Mouse (Mus musculus): Measurements from ENCODE around the gene Fblim1. TPM values are rescaled to one million over a fixed set of nuclear protein-coding genes. Genes with fewer than 3 reads are reported as not detected.
A peak's percentile ranks its signal among the peaks of the same experiment; 100 is the strongest.

The Fblim1 gene
- polyA plus RNA-seq, 1 experiment from 2014 or later, result 55.3 TPM

DNA sequence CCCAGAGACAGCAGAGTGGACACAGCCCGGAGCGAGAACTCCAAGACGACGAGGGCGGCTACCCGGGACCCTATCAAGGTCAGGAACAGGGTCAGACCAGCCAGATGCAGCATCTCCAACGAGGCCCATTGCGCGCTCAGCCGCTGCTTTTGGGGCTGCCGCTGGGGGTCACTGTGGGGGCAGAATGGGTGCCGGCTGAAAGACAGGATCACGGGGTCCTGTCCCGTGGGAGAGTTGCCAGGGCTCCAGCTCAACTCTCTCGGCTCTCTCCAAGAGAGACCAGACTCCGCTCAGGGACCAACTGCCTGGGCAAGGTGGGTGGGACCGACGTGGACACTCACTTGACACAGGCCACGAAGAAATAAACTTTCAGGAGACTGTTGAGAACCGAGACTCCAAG is 11.4 kb upstream of the Fblim1 start:
- H3K4me2 ChIP-seq, result peak overlapping the region; percentile 83

DNA sequence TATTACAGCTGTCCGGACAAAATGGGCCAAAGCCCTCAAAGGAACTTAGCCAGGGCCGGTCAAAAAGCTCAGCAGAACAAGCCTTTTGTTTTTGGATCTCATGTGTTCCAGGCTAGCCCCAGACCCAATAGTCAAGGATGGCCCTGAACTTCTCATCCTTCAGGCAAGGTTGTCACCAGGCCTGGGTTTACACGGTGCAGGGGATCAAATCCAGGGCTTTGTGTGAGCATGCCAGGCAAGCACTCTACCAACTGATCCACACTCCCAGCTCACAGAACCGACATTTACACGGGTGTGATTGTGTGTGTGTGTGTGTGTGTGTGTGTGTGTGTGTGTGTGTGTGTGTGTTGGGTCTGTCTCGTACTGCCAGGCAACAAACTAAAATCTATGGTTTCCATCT is 10.9 kb upstream of the Fblim1 start:
- Histone ChIP-seq H3K4me1 (peaks cover 17% of the 10 kb centered on the region), H3K4me3 (no peak overlapping the region), H3K9me3 (no peaks in the 10 kb centered on the region), H3K27me3 (replicated peaks) (peaks cover 3% of the 10 kb centered on the region; the same call in 1 of the 2 replicates), H3K9ac (no peak overlapping the region), H3K4me2 (no peak overlapping the region), H3K27ac (replicated peaks) (no peak overlapping the region), H3K36me3 (no peaks in the 10 kb centered on the region)
- 77% methylated on average over 6 of the region's 6 CpGs for WGBS
- no peak for ATAC-seq (ENCODE audit: extremely low read depth, insufficient number of reproducible peaks, low FRiP score, low TSS enrichment)

More for the DNA sequence above, 11.4 kb upstream of the Fblim1 start:
- H3K9ac ChIP-seq, result peak overlapping the region; percentile 76
- no peak overlapping the region for H3K27ac ChIP-seq (replicated peaks)
- 3% methylated on average over 20 of the region's 20 CpGs for WGBS
- H3K27me3 ChIP-seq (replicated peaks), result peaks cover 3% of the 10 kb centered on the region; the same call in 1 of the 2 replicates
- H3K9me3 ChIP-seq, result no peaks in the 10 kb centered on the region
- peak; percentile 17; the same call in 1 of the 2 replicates for ATAC-seq (ENCODE audit: extremely low read depth, insufficient number of reproducible peaks, low FRiP score, low TSS enrichment)
- peaks cover 17% of the 10 kb centered on the region for H3K4me1 ChIP-seq
- H3K36me3 ChIP-seq, result no peaks in the 10 kb centered on the region
- peak overlapping the region; percentile 45 for H3K4me3 ChIP-seq

- Histone ChIP-seq H3K9me3 (no peaks in the 10 kb centered on the region), H3K4me3 (no peak overlapping the region), H3K27me3 (replicated peaks) (peaks cover 3% of the 10 kb centered on the region; the same call in 1 of the 2 replicates), H3K4me2 (no peak overlapping the region), H3K9ac (no peak overlapping the region), H3K4me1 (peaks cover 17% of the 10 kb centered on the region), H3K36me3 (no peaks in the 10 kb centered on the region), H3K27ac (replicated peaks) (no peak overlapping the region)
- 70% methylated on average over 14 of the region's 14 CpGs for WGBS
- no peak for ATAC-seq (ENCODE audit: extremely low read depth, insufficient number of reproducible peaks, low FRiP score, low TSS enrichment)
Measured at GRCm38 (mm10) chr4:141614946-141615345, 9.1 kb upstream of the Fblim1 start.

DNA sequence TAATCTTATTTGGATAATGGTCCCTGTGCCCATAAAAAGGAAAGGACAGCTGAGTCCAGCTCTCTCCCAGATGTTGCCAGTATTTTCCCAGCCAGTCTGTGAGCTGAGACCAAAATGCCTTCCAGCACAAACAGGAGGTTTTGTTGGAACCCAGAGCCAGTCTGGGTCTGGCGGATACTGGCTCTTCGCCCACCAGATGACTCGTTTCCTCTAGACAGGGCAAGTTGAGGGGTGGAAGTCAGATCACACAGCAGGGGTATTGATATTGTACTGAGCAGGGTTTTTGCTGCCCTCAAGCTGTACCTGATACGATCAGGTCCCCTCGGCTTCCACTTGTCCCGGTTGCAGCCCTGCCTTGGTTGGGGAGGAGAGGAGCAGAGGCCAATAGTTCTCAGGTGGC is 3.6 kb upstream of the Fblim1 start:
- Histone ChIP-seq H3K36me3 (no peaks in the 10 kb centered on the region), H3K4me1 (peaks cover 10% of the 10 kb centered on the region), H3K4me2 (no peak overlapping the region), H3K9me3 (peaks cover 7% of the 10 kb centered on the region; the same call in 1 of the 2 replicates), H3K9ac (no peak overlapping the region), H3K27me3 (replicated peaks) (no peaks in the 10 kb centered on the region), H3K27ac (replicated peaks) (peak overlapping the region; percentile 40), H3K4me3 (no peak overlapping the region)
- peak; percentile 20; the same call in 1 of the 2 replicates for ATAC-seq (ENCODE audit: extremely low read depth, insufficient number of reproducible peaks, low FRiP score, low TSS enrichment)
- 62% methylated on average over 6 of the region's 6 CpGs for WGBS

GRCm38 (mm10) chr4:141605421-141605820 is 475 bp downstream of the Fblim1 start:
- H3K9ac ChIP-seq, result no peak overlapping the region
- peaks cover 52% of the 10 kb centered on the region for H3K4me1 ChIP-seq
- ATAC-seq (ENCODE audit: extremely low read depth, insufficient number of reproducible peaks, low FRiP score, low TSS enrichment), result no peak
- H3K27ac ChIP-seq (replicated peaks), result 0 out of 2 replicates have a peak overlapping the region, but pooled peaks have one; percentile 6
- peaks cover 7% of the 10 kb centered on the region; the same call in 1 of the 2 replicates for H3K9me3 ChIP-seq
- H3K4me2 ChIP-seq, result no peak overlapping the region
- 88% methylated on average over 5 of the region's 5 CpGs for WGBS
- no peaks in the 10 kb centered on the region for H3K36me3 ChIP-seq
- H3K27me3 ChIP-seq (replicated peaks), result no peaks in the 10 kb centered on the region
- no peak overlapping the region for H3K4me3 ChIP-seq

- Histone ChIP-seq H3K36me3 (no peaks in the 10 kb centered on the region), H3K9me3 (peaks cover 7% of the 10 kb centered on the region; the same call in 1 of the 2 replicates), H3K9ac (peak overlapping the region; percentile 34; the same call in 1 of the 2 replicates), H3K4me1 (peaks cover 58% of the 10 kb centered on the region), H3K4me3 (no peak overlapping the region), H3K4me2 (no peak overlapping the region), H3K27ac (replicated peaks) (peak overlapping the region; percentile 75), H3K27me3 (replicated peaks) (no peaks in the 10 kb centered on the region)
- WGBS, result 39% methylated on average over 8 of the region's 8 CpGs
- ATAC-seq (ENCODE audit: extremely low read depth, insufficient number of reproducible peaks, low FRiP score, low TSS enrichment), result no peak
Measured at GRCm38 (mm10) chr4:141604493-141604892, 1.4 kb downstream of the Fblim1 start.

GRCm38 (mm10) chr4:141603921-141604320 is 2.0 kb downstream of the Fblim1 start:
- Histone ChIP-seq H3K4me1 (peaks cover 59% of the 10 kb centered on the region), H3K36me3 (no peaks in the 10 kb centered on the region), H3K4me2 (no peak overlapping the region), H3K27me3 (replicated peaks) (no peaks in the 10 kb centered on the region), H3K4me3 (no peak overlapping the region), H3K9me3 (peaks cover 7% of the 10 kb centered on the region; the same call in 1 of the 2 replicates), H3K9ac (peak overlapping the region; percentile 34; the same call in 1 of the 2 replicates), H3K27ac (replicated peaks) (peak overlapping the region; percentile 75)
- WGBS, result 65% methylated on average over 4 of the region's 4 CpGs
- no peak for ATAC-seq (ENCODE audit: extremely low read depth, insufficient number of reproducible peaks, low FRiP score, low TSS enrichment)

GRCm38 (mm10) chr4:141602523-141603223 is 3.2 kb downstream of the Fblim1 start:
- H3K9ac ChIP-seq, result no peak overlapping the region
- WGBS, result 56% methylated on average over 11 of the region's 11 CpGs
- ATAC-seq (ENCODE audit: extremely low read depth, insufficient number of reproducible peaks, low FRiP score, low TSS enrichment), result no peak
- no peak overlapping the region for H3K4me2 ChIP-seq
- H3K27me3 ChIP-seq (replicated peaks), result no peaks in the 10 kb centered on the region
- peak overlapping the region; percentile 58 for H3K27ac ChIP-seq (replicated peaks)
- H3K9me3 ChIP-seq, result peaks cover 7% of the 10 kb centered on the region; the same call in 1 of the 2 replicates
- peaks cover 72% of the 10 kb centered on the region for H3K4me1 ChIP-seq
- H3K36me3 ChIP-seq, result no peaks in the 10 kb centered on the region
- no peak overlapping the region for H3K4me3 ChIP-seq

- Histone ChIP-seq H3K4me2 (no peak overlapping the region), H3K27ac (replicated peaks) (peak overlapping the region; percentile 90), H3K9ac (no peak overlapping the region), H3K27me3 (replicated peaks) (no peaks in the 10 kb centered on the region), H3K4me1 (peaks cover 81% of the 10 kb centered on the region), H3K4me3 (no peak overlapping the region), H3K9me3 (peaks cover 3% of the 10 kb centered on the region; the same call in 1 of the 2 replicates), H3K36me3 (no peaks in the 10 kb centered on the region)
- ATAC-seq (ENCODE audit: extremely low read depth, insufficient number of reproducible peaks, low FRiP score, low TSS enrichment), result no peak
- WGBS, result 65% methylated on average over 12 of the region's 12 CpGs
Measured at GRCm38 (mm10) chr4:141601148-141601862, 4.6 kb downstream of the Fblim1 start.

DNA sequence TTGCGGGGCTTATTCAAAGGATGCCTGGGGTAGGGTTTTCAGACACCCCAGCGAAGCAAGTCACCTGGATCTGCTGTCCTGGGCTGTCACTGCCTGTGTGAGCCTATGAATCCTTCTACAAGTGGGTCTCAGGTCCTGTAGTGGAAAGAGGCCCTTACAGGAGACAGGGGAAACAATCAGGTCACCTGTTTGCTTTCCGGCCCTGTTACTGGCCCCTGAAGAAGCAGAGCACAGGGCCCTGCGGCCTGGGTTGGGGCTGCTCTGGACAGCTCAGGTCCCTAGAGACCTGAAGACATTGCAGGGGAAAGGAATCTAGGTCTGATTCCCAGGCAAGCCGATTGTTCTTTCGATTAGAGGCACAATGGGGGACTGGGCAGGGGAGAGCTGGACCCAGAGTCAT is 5.5 kb downstream of the Fblim1 start:
- Histone ChIP-seq H3K4me2 (peak overlapping the region; percentile 84), H3K9me3 (no peaks in the 10 kb centered on the region), H3K36me3 (peaks cover 8% of the 10 kb centered on the region), H3K4me1 (peaks cover 78% of the 10 kb centered on the region), H3K4me3 (peak overlapping the region; percentile 84), H3K27me3 (replicated peaks) (no peaks in the 10 kb centered on the region), H3K9ac (peak overlapping the region; percentile 93), H3K27ac (replicated peaks) (peak overlapping the region; percentile 90)
- no peak for ATAC-seq (ENCODE audit: extremely low read depth, insufficient number of reproducible peaks, low FRiP score, low TSS enrichment)
- WGBS, result 32% methylated on average over 6 of the region's 6 CpGs

All from heart, embryonic 13.5 days (tissue).